Mouse (Mus musculus) lung, embryonic 15.5 days (tissue): ENCODE data around the gene Dync1i2. TPM values are rescaled to one million over a fixed set of nuclear protein-coding genes. Genes with fewer than 3 reads are reported as not detected.

Experiments
- ATAC-seq: fragments of 200-750 bp; cut with Nextera tagmentation; 2 replicates; pipeline ENCODE4 v1.8.0; 2017; ENCODE audit warnings: moderate number of reproducible peaks, borderline replicate concordance; ENCODE audit not compliant: low FRiP score, low TSS enrichment; ENCODE audit errors: extremely low read depth
- H3K27ac ChIP-seq: fragments of 300-500 bp; sonication (generic); 2 replicates; pipeline ENCODE4 v1.5.1; 2015; ENCODE audit warnings: moderate library complexity, mild to moderate bottlenecking, inconsistent platforms
- H3K27me3 ChIP-seq: fragments of 300-500 bp; sonication (generic); 2 replicates; pipeline ENCODE4 v1.6.1; 2015; ENCODE audit warnings: inconsistent platforms
- H3K36me3 ChIP-seq: fragments of 300-500 bp; sonication (generic); 2 replicates; pipeline ENCODE4 v1.6.1; 2015; ENCODE audit warnings: inconsistent platforms
- H3K4me1 ChIP-seq: fragments of 300-500 bp; sonication (generic); 2 replicates; pipeline ENCODE4 v1.6.1; 2015; ENCODE audit warnings: inconsistent platforms
- H3K4me2 ChIP-seq: fragments of 300-500 bp; sonication (generic); 2 replicates; pipeline ENCODE4 v1.6.1; 2015; ENCODE audit warnings: inconsistent platforms, mild to moderate bottlenecking, moderate library complexity
- H3K4me3 ChIP-seq: fragments of 300-500 bp; sonication (generic); 2 replicates; pipeline ENCODE4 v1.5.1; 2015; ENCODE audit warnings: mild to moderate bottlenecking, inconsistent platforms
- H3K9ac ChIP-seq: fragments of 300-500 bp; sonication (generic); 2 replicates; pipeline ENCODE4 v1.6.1; 2015; ENCODE audit warnings: inconsistent platforms
- H3K9me3 ChIP-seq: fragments of 300-500 bp; sonication (generic); 2 replicates; pipeline ENCODE4 v1.6.1; 2016; ENCODE audit warnings: inconsistent platforms
- WGBS: fragments of 180-500 bp; shearing (Covaris S2); methylation state at CpG from one replicate; pipeline ENCODE4 v1.1.7; 2015; 5-methylcytosine and 5-hydroxymethylcytosine counted together
- polyA plus RNA-seq: library from polyadenylated mRNA; unstranded; fragments of >200 nt; fragmentation: Nextera tagmentation; extraction: Ambion mirVana; gene quantifications from 2 replicates; pipeline ENCODE4 v1.2.1, GENCODE M21; 2015

Dync1i2 gene
- polyA plus RNA-seq, result 90.3 and 99.6 TPM in 2 replicates

DNA sequence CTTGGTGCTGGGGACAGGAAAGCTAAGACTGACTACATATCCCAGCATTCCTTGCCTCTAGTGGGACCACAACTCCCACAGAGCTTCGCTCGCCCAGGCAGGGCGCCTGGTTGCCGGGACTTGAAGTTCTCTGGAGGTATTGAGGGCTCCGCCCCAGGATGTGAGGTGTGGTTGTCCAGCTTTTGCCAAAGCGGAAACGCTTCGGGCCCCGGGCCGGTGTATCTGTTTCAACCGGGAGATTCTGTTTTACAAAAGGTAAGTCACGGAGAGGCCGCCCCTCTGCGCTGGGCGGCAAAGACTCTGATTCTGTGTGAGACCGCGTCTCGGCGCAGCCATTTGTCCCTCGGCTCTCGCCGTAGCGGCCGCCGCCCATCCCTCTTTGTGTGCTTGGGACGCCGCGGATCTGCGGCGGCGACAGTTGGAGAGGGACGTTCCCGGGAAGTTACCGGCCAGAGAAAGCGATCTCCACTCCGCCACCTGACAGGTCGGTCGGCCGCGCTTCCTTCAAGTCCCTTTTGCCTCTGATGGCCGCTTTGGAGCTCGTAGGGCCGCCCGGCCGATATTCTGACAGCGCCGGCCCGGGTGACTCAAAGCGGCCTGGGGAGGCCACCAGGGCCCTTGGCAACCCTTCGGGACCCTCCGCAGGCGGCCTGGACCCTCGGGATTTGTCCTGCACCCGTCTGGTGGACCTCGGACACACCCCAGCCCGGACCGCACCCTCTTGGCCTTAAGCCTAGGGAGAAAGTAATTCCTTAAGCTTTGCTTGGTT, at the start of gene Dync1i2:
Dync1i2 (plus strand) TSS at position 116 of the 769 bp plus-strand sequence.
- no peaks in the 10 kb centered on the region for H3K9me3 ChIP-seq
- no peaks in the 10 kb centered on the region for H3K27me3 ChIP-seq
- WGBS, result under 1% methylated on average over 57 of the region's 57 CpGs
- peak within 1 kb of the TSS; percentile 88 for H3K27ac ChIP-seq
- H3K4me2 ChIP-seq, result peak within 1 kb of the TSS; percentile 55
- H3K36me3 ChIP-seq, result peaks cover 6% of the 10 kb centered on the region; the same call in 1 of the 2 replicates
- peak within 1 kb of the TSS; percentile 97 for H3K9ac ChIP-seq
- peak; percentile 99 for ATAC-seq
- peak within 1 kb of the TSS; percentile 100 for H3K4me3 ChIP-seq
- peaks cover 8% of the 10 kb centered on the region for H3K4me1 ChIP-seq

DNA sequence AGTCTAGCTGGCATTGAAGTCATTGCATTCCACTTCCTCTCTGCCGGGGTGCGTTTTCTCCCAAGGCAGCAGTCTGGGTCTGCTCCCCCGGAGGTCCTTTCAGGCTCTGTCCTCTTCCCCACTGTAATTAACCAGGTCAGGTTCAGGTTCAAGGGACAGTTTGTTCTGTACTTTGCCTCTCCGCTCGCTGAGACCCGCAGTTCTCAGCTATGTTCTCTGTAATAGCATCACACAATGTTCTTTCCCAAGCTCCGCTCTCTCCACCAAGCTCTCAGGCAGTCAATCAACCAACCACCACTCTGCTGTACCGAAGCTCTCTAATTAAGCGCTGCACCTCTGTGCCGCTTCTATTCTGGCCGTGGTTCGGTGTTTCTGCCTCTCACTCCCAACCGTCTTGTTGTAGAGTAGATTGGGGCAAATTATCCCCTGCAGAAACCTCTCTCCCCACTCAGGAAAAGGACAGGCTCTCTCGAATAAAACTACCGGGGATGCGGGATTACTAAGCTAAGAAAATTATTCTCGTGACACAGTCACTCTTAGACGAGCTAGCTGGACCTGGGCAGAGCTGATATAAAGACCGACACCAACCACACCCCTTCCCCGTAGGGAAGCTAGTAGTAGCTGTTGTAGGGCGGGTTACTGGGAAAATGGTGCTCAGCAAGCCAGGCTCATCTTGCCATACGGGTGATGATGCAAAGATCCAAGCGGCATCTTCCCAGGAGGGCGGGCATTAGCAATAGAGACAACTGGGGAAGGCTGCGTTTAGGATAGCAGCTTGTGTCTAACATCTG, 48.5 kb upstream of the Dync1i2 start:
- Histone ChIP-seq H3K27ac (no peak overlapping the region), H3K27me3 (no peaks in the 10 kb centered on the region), H3K9me3 (no peaks in the 10 kb centered on the region), H3K4me1 (no peaks in the 10 kb centered on the region), H3K9ac (no peak overlapping the region), H3K36me3 (no peaks in the 10 kb centered on the region), H3K4me3 (no peak overlapping the region), H3K4me2 (no peak overlapping the region)
- ATAC-seq, result no peak
- WGBS, result 78% methylated on average over 25 of the region's 25 CpGs

DNA sequence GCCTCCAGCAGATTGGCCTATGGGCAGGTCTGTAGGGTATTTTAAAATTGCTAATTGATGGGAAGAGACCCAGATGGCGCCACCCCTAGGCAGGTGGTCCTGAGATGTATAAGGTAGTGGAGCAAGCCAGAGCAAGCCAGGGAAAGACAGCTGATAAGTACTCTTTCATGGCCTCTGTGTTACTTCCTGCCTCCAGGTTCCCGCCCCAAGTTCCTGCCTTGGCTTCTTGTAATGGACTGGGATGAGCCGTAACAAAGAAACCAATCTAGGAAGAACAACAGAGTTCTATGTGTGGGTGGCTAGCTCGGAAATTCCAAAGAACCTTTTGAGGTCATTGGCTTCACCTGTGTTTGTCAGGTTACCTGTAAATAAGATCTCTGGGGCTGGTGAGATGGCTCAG, 44.3 kb upstream of the Dync1i2 start:
- Histone ChIP-seq H3K4me1 (peaks cover 6% of the 10 kb centered on the region; the same call in 1 of the 2 replicates), H3K27ac (no peak overlapping the region), H3K27me3 (no peaks in the 10 kb centered on the region), H3K9me3 (no peaks in the 10 kb centered on the region), H3K9ac (no peak overlapping the region), H3K36me3 (no peaks in the 10 kb centered on the region), H3K4me3 (no peak overlapping the region), H3K4me2 (no peak overlapping the region)
- ATAC-seq, result no peak
- WGBS, result 70% methylated on average over 4 of the region's 4 CpGs

DNA sequence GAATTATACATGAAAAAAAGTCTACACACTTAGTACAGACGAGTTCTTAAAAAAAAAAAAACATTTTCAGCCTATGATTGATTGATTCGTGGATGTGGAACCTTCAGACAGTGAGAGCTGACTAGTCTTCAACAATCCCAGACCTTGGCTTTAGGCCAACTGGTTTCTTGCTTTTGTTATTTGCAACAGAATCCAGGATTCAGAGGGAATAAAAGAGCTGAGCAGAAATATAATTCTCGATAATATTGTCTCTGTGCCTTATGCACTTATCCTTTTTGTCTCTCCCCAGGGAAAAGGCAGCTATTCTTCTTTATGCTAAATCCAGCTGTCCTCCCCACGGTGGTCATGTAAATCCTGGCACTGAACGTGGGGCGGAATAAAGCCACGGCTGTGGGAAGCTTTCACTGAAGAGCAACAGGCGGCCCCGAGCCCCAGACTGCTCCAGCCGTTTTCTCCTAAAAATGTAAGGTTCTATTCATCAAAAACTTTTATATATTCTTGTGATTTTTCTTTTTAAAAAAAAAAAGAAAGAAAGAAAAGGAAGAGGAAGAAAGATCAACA, 43.0 kb upstream of the Dync1i2 start:
- no peak overlapping the region for H3K27ac ChIP-seq
- WGBS, result 39% methylated on average over 10 of the region's 10 CpGs
- no peak overlapping the region for H3K4me3 ChIP-seq
- H3K4me2 ChIP-seq, result no peak overlapping the region
- no peak for ATAC-seq
- no peaks in the 10 kb centered on the region for H3K36me3 ChIP-seq
- H3K9me3 ChIP-seq, result no peaks in the 10 kb centered on the region
- no peak overlapping the region for H3K9ac ChIP-seq
- no peaks in the 10 kb centered on the region for H3K27me3 ChIP-seq
- peaks cover 6% of the 10 kb centered on the region; the same call in 1 of the 2 replicates for H3K4me1 ChIP-seq

DNA sequence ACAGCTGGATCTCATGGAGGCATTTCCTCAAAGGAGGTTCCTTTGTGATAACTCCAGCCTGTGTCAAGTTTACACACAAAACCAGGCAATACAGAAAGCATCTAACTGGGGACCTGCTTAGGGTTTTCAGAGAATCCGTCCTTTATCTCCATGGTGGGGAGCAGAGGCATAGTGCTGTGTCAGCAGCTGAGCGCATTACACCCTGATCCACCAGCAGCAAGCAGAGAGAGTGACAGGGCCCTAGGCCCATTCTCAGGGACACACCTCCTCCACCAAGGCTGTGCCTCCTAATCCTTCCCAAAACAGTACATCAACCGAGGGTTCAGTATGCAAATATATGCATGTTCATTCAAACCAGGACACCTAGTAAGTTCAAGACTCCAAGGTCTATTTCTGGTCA, 38.5 kb upstream of the Dync1i2 start:
- Histone ChIP-seq H3K9me3 (no peaks in the 10 kb centered on the region), H3K9ac (no peak overlapping the region), H3K27ac (no peak overlapping the region), H3K27me3 (no peaks in the 10 kb centered on the region), H3K36me3 (no peaks in the 10 kb centered on the region), H3K4me2 (no peak overlapping the region), H3K4me3 (no peak overlapping the region), H3K4me1 (peaks cover 13% of the 10 kb centered on the region; the same call in 1 of the 2 replicates)
- no peak for ATAC-seq
- WGBS, result 63% methylated on average over 3 of the region's 3 CpGs

DNA sequence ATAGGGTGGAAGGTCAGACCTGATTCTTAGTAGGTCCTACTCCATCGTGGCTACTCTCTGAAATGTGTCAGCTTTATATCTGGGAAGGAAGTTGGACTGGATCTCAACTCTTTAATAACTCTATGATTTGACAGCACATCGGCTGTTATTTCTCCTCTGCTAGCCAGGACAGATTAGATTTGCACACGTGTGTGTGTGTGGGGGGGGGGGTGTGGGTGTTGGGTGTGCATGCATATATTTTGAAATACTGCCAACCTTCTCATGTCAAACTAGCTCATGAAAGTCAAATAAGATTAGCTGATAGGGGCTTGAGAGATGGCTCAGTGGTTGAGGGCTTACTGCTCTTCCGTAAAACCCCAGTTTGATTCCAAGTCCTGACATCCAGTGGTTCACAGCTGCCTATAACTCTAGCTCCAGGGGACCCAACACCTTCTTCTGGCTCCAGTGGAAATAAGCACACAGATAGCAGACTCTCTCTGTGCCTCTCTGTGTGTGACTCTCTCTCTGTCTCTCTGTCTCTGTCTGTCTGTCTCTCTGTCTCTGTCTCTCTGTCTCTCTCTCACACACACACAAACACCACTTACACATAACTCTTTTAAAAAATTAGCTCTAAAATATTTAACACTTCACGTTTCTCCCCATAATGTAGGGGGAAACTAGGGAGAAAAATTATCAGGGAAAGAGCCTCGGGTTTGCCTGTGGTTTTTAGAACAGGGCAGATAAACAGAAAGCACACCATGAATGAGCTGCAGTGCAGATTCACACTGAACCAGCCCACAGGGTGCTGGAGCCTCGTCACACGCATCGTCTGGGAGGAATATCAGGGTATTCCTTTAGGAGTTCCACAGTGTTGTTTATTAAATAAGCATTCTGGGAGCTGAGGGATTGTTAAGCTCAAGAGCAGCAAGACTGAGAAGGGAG, 34.9 kb upstream of the Dync1i2 start:
- Histone ChIP-seq H3K27me3 (no peaks in the 10 kb centered on the region), H3K4me1 (0 out of 2 replicates have a peak, but pooled peaks cover 7% of the 10 kb centered on the region), H3K9me3 (no peaks in the 10 kb centered on the region), H3K4me2 (no peak overlapping the region), H3K27ac (no peak overlapping the region), H3K4me3 (no peak overlapping the region), H3K36me3 (no peaks in the 10 kb centered on the region), H3K9ac (no peak overlapping the region)
- WGBS, result 37% methylated on average over 9 of the region's 9 CpGs
- ATAC-seq, result no peak

DNA sequence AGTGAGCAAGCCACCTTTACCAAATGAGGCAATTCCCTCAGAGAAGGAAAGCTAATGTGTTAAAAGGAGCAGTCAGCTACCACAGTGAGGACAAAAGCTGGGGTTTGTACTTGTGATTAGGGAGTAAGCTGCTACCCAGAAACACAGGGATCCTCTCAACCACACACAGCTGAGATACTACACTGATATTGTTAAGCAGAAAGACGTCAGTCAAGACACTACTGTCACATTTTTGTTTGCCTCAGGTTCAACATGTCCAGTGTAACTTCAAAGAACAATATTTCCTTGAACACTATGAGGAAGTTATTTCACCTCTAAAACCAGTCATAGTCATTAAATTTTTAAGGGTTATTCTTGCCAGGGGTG, 34.3 kb upstream of the Dync1i2 start:
- no peaks in the 10 kb centered on the region for H3K9me3 ChIP-seq
- H3K4me2 ChIP-seq, result no peak overlapping the region
- H3K36me3 ChIP-seq, result no peaks in the 10 kb centered on the region
- no peak overlapping the region for H3K9ac ChIP-seq
- no peaks in the 10 kb centered on the region for H3K27me3 ChIP-seq
- H3K4me1 ChIP-seq, result 0 out of 2 replicates have a peak, but pooled peaks cover 7% of the 10 kb centered on the region
- WGBS, result 58% methylated on average over 1 of the region's 1 CpGs
- ATAC-seq, result no peak
- H3K27ac ChIP-seq, result no peak overlapping the region
- no peak overlapping the region for H3K4me3 ChIP-seq

DNA sequence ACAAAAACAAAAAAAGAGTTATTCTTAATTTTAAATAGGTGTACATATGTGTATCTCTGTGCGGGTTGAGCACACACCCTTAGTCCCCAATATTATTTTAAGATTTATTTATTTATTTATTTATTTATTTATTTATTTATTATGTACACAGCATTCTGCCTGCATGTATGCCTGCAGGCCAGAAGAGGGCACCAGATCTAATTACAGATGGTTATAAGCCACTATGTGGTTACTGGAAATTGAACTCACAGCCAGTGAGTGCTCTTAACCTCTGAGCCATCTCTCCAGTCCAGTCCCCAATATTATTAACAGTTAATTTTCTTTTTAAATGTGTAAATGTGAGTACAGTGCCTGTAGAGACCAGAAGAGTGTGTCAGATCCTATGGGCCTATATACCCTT, 33.7 kb upstream of the Dync1i2 start:
- H3K27me3 ChIP-seq, result no peaks in the 10 kb centered on the region
- ATAC-seq, result no peak
- no peak overlapping the region for H3K4me3 ChIP-seq
- no peaks in the 10 kb centered on the region for H3K9me3 ChIP-seq
- H3K9ac ChIP-seq, result no peak overlapping the region
- no peak overlapping the region for H3K27ac ChIP-seq
- H3K4me2 ChIP-seq, result no peak overlapping the region
- no peaks in the 10 kb centered on the region for H3K36me3 ChIP-seq
- 0 out of 2 replicates have a peak, but pooled peaks cover 7% of the 10 kb centered on the region for H3K4me1 ChIP-seq
- WGBS, result 95% methylated on average over 1 of the region's 1 CpGs

DNA sequence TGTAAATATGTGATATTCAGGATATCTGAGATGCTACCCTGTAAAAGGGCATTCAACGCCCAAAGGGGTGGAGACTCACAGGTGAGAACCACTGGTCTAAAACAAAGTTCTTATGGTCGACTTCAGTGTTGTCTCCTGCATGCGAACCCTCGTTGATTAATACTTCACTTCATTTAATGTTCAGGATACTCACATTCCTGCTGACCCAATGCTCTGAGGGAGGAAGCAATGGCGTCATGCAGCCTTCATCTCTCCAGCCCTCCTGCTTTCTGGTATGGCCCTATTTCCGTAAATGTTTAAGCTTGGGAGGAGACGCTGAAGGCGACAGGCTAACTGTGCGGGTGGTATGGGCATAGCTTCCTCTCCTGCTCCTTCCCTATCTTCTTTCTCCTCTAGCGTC, 31.8 kb upstream of the Dync1i2 start:
- WGBS, result 74% methylated on average over 10 of the region's 10 CpGs
- no peak overlapping the region for H3K4me2 ChIP-seq
- 0 out of 2 replicates have a peak, but pooled peaks cover 7% of the 10 kb centered on the region for H3K4me1 ChIP-seq
- H3K9ac ChIP-seq, result no peak overlapping the region
- H3K9me3 ChIP-seq, result no peaks in the 10 kb centered on the region
- H3K4me3 ChIP-seq, result no peak overlapping the region
- no peak overlapping the region for H3K27ac ChIP-seq
- no peak for ATAC-seq
- no peaks in the 10 kb centered on the region for H3K27me3 ChIP-seq
- H3K36me3 ChIP-seq, result no peaks in the 10 kb centered on the region

DNA sequence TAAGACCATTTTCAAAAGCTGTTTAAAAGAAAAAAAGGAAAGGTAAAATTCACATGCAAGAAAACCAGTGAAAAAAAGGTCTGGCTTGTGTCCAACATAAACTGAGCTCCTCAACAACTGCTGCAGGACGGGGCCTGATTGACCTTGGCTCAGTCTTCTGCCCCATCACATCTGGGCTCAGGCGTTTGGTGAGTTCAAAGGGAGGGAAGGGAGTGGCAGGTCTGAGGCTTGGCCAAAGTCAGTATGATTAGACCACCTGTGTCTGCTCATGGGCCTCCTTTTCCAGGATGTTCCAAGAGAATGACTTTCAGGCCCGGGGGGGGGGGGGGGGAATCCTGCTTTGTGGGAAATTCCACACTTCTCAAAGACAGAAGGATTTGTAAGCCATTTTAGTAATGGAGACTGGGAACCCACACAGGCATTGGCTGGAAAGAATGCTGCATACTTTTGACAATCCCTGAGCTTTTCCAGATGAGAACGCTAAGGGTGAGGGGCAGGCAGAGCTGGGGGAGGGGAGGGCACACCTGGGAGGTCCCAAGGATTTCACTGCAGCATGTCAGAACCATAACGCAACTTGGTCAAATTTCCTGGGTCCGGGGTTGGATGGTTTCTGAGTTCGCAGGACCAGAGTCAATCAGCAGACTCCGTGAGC, 30.8 kb upstream of the Dync1i2 start:
- Histone ChIP-seq H3K4me1 (0 out of 2 replicates have a peak, but pooled peaks cover 7% of the 10 kb centered on the region), H3K4me3 (no peak overlapping the region), H3K4me2 (no peak overlapping the region), H3K27ac (no peak overlapping the region), H3K27me3 (no peaks in the 10 kb centered on the region), H3K36me3 (no peaks in the 10 kb centered on the region), H3K9me3 (no peaks in the 10 kb centered on the region), H3K9ac (no peak overlapping the region)
- 53% methylated on average over 8 of the region's 8 CpGs for WGBS
- no peak for ATAC-seq

DNA sequence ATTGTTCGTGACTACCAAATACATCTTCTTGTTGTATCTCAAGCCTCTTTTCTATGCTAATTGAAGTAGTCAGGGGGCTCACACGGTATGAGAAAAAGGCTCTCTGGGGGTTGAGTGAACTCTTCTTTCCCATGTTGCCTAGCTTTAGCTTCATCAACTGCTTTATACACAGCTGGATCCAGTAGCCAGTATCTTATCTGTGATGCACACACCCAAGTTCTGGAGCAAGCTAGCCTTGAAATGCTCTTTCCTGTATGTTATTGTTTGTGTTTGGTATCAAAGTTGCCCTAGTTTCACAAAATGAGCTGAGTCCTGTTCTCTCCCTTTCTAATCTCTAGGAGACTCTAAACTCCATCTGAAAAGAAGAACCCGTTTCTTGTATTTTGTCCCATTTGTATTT, 23.6 kb upstream of the Dync1i2 start:
- H3K27me3 ChIP-seq, result peaks cover 9% of the 10 kb centered on the region
- WGBS, result 67% methylated on average over 3 of the region's 3 CpGs
- no peak overlapping the region for H3K4me2 ChIP-seq
- H3K27ac ChIP-seq, result no peak overlapping the region
- H3K4me1 ChIP-seq, result peaks cover 10% of the 10 kb centered on the region
- H3K36me3 ChIP-seq, result no peaks in the 10 kb centered on the region
- no peak overlapping the region for H3K9ac ChIP-seq
- H3K4me3 ChIP-seq, result no peak overlapping the region
- no peak for ATAC-seq
- H3K9me3 ChIP-seq, result no peaks in the 10 kb centered on the region
